Mouse (Mus musculus) myocyte (in vitro differentiated cells): ENCODE results near the gene Trhde. TPM values are rescaled to one million over a fixed set of nuclear protein-coding genes. Genes with fewer than 3 reads are reported as not detected.

Experiments used
- H3K27me3 ChIP-seq: one replicate; pipeline ENCODE4 v1.6.1; 2011; ENCODE audit not compliant: control insufficient read depth, insufficient read depth, insufficient read length
- H3K36me3 ChIP-seq: one replicate; pipeline ENCODE4 v1.6.1; 2011; ENCODE audit not compliant: control insufficient read depth, insufficient read depth
- H3K4me2 ChIP-seq: one replicate; pipeline ENCODE4 v1.6.1; 2011; ENCODE audit warnings: low read depth, control low read depth
- H3K4me3 ChIP-seq: one replicate; pipeline ENCODE4 v1.5.1; 2011; ENCODE audit warnings: mild to moderate bottlenecking, control low read depth, moderate library complexity
- H3K79me2 ChIP-seq: one replicate; pipeline ENCODE4 v1.6.1; 2011; ENCODE audit not compliant: control insufficient read depth, insufficient read depth
- H3ac ChIP-seq: one replicate; pipeline ENCODE4 v1.6.1; 2011; ENCODE audit not compliant: control insufficient read depth, insufficient read length
- CEBPB ChIP-seq: IDR thresholded peaks from 2 replicates; pipeline ENCODE4 v1.6.1; 2011; ENCODE audit warnings: mild to moderate bottlenecking, moderate library complexity; ENCODE audit not compliant: poor library complexity, insufficient read depth, severe bottlenecking
- E2F4 ChIP-seq: IDR thresholded peaks from one replicate; pipeline ENCODE4 v1.6.1; 2011; ENCODE audit warnings: mild to moderate bottlenecking, control low read depth, moderate library complexity; ENCODE audit not compliant: insufficient read depth
- MAX ChIP-seq: IDR thresholded peaks from one replicate; pipeline ENCODE4 v1.6.1; 2011; ENCODE audit warnings: low read depth, mild to moderate bottlenecking, control low read depth
- MYOD1 ChIP-seq, 3 experiments: IDR thresholded peaks; one replicate each; pipeline ENCODE4 v1.6.1; 2011; ENCODE audit warnings: control low read depth in 2 of 3, low read depth in 2 of 3, mild to moderate bottlenecking in 2 of 3, moderate library complexity in 1 of 3; ENCODE audit not compliant: insufficient read length in 2 of 3, control insufficient read depth in 1 of 3
- MYOG ChIP-seq, 3 experiments: IDR thresholded peaks; one replicate each; pipeline ENCODE4 v1.6.1; 2011; ENCODE audit warnings: control low read depth in 2 of 3, low read depth in 2 of 3, mild to moderate bottlenecking in 2 of 3; ENCODE audit not compliant: insufficient read length in 2 of 3, control insufficient read depth in 1 of 3, insufficient read depth in 1 of 3
- POLR2A ChIP-seq: IDR thresholded peaks from one replicate; pipeline ENCODE4 v1.6.1; 2011; ENCODE audit warnings: low read depth, mild to moderate bottlenecking, control low read depth, moderate library complexity; ENCODE audit not compliant: insufficient read length
- POLR2AphosphoS2 ChIP-seq: IDR thresholded peaks from one replicate; pipeline ENCODE4 v1.6.1; 2011; ENCODE audit warnings: low read depth, control low read depth; ENCODE audit not compliant: insufficient read length
- REST ChIP-seq: IDR thresholded peaks from one replicate; pipeline ENCODE4 v1.6.1; 2011; ENCODE audit warnings: mild to moderate bottlenecking, control low read depth, moderate library complexity; ENCODE audit not compliant: insufficient read depth, insufficient read length
- SRF ChIP-seq: IDR thresholded peaks from one replicate; pipeline ENCODE4 v1.6.1; 2011; ENCODE audit warnings: low read depth; ENCODE audit not compliant: control insufficient read depth, insufficient read length
- TCF12 ChIP-seq: IDR thresholded peaks from one replicate; pipeline ENCODE4 v1.6.1; 2011; ENCODE audit warnings: mild to moderate bottlenecking, control low read depth; ENCODE audit not compliant: poor library complexity, insufficient read depth, severe bottlenecking
- TCF3 ChIP-seq: IDR thresholded peaks from one replicate; pipeline ENCODE4 v1.6.1; 2011; ENCODE audit warnings: low read depth, control low read depth; ENCODE audit not compliant: insufficient read length
- USF1 ChIP-seq: IDR thresholded peaks from one replicate; pipeline ENCODE4 v1.6.1; 2011; ENCODE audit warnings: low read depth, mild to moderate bottlenecking, control low read depth, moderate library complexity
- polyA plus RNA-seq: library from polyadenylated mRNA; unstranded; fragments of >200 nt; fragmentation: generic; extraction: Trizol; gene quantifications from one replicate; pipeline ENCODE4 v1.2.1, GENCODE M21; 2012; ENCODE audit warnings: missing spikeins

Trhde gene
- polyA plus RNA-seq, result 0.22 TPM

DNA sequence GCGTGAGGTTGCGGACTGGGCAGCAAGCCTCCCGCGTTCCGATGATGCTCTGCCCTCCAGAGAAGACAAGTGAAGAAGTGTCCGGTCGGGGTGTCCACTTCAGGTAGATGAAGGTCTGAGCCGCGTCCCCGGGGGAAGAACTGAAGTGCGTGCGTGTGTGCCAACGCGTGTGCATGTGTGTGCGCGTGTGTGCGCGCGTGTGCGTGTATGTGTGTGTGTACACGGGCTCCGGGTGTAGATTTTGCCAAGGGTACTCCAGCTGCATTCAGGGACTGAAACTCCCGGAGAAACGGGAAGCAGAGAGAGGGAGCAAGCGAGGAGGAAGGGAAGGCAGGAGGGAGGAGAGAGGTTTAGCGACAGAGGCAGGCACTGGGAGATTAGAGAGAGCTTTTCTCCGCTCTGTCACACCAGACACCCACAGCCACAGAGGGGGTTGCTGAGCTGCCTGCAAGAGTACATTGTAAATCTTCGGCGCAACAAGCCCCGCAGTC, at the start of gene Trhde:
Trhde (minus strand) TSS at position 147 of the 491 bp plus-strand sequence.
- TF ChIP-seq TCF12 (no peak), MYOG (IDR thresholded peaks at IDR 0.05; ENCODE audit: control insufficient read depth in 1 of 3, insufficient read depth in 1 of 3, insufficient read length in 2 of 3, low read depth in 2 of 3) (peak in 1 of 3 experiments; percentile 16)
- Histone ChIP-seq H3ac (peak within 1 kb of the TSS; percentile 2), H3K79me2 (no peaks in the 10 kb centered on the region), H3K4me2 (peak within 1 kb of the TSS; percentile 81), H3K4me3 (peak within 1 kb of the TSS; percentile 29), H3K36me3 (no peaks in the 10 kb centered on the region), H3K27me3 (peaks cover 4% of the 10 kb centered on the region)

DNA sequence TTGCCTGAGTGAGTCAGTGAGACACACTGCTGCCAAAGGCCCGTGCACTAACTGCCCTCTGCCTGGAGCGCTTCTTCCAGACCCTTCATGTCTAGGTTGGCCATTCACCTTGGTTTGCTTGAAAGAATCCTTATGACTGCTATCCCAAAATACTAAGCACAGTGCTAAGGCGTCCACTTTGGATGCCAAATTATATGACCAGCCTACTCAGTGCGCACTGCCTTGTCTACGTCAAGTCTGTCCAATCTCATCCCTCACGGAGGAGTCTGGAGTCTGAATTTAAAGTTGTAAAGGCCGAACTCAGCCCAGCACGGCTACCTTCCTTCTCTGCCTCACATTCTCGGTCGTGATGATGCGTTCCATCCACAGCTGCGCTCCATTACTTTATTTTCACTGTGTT, 39.9 kb upstream of the Trhde start:
- no peaks in the 10 kb centered on the region for H3K79me2 ChIP-seq
- H3K27me3 ChIP-seq, result no peaks in the 10 kb centered on the region
- no peak overlapping the region for H3ac ChIP-seq
- TF ChIP-seq MAX, result no peak
- no peak for TF ChIP-seq SRF
- TF ChIP-seq REST, result no peak
- no peak for TF ChIP-seq MYOD1 (IDR thresholded peaks at IDR 0.05; ENCODE audit: control insufficient read depth in 1 of 3, insufficient read length in 2 of 3, low read depth in 2 of 3)
- TF ChIP-seq POLR2AphosphoS2, result no peak
- TF ChIP-seq POLR2A, result no peak
- TF ChIP-seq MYOG (IDR thresholded peaks at IDR 0.05; ENCODE audit: control insufficient read depth in 1 of 3, insufficient read depth in 1 of 3, insufficient read length in 2 of 3, low read depth in 2 of 3), result no peak
- no peak for TF ChIP-seq CEBPB
- TF ChIP-seq TCF12, result no peak
- no peak for TF ChIP-seq E2F4
- no peak for TF ChIP-seq TCF3
- TF ChIP-seq USF1, result no peak
- H3K4me2 ChIP-seq, result no peak overlapping the region
- H3K4me3 ChIP-seq, result no peak overlapping the region
- no peaks in the 10 kb centered on the region for H3K36me3 ChIP-seq

DNA sequence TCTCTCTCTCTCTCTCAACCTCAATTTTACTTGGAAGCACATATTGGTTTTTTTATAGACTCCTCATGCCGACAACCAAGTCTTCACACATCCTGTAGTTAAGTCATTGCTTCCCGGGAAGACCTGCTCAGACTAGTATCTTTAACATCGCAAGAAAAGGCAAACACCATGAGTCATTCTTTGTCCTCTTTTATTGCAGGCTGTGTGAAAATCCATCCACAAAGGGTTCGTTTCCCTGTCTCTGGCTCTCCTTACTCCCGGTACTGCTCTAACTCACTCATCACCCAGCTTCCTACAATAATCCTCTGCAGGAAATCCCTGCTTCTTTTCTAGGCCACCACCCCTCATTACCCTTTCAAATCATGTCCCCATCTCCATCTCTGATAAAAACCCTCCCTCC, 39.3 kb upstream of the Trhde start:
- Histone ChIP-seq H3K36me3 (no peaks in the 10 kb centered on the region), H3ac (no peak overlapping the region), H3K4me2 (no peak overlapping the region), H3K79me2 (no peaks in the 10 kb centered on the region), H3K27me3 (no peaks in the 10 kb centered on the region), H3K4me3 (no peak overlapping the region)
- TF ChIP-seq POLR2A, result no peak
- no peak for TF ChIP-seq TCF3
- TF ChIP-seq POLR2AphosphoS2, result no peak
- no peak for TF ChIP-seq MYOG (IDR thresholded peaks at IDR 0.05; ENCODE audit: control insufficient read depth in 1 of 3, insufficient read depth in 1 of 3, insufficient read length in 2 of 3, low read depth in 2 of 3)
- no peak for TF ChIP-seq USF1
- no peak for TF ChIP-seq E2F4
- TF ChIP-seq MAX, result no peak
- no peak for TF ChIP-seq MYOD1 (IDR thresholded peaks at IDR 0.05; ENCODE audit: control insufficient read depth in 1 of 3, insufficient read length in 2 of 3, low read depth in 2 of 3)
- no peak for TF ChIP-seq REST
- TF ChIP-seq SRF, result no peak
- no peak for TF ChIP-seq CEBPB

DNA sequence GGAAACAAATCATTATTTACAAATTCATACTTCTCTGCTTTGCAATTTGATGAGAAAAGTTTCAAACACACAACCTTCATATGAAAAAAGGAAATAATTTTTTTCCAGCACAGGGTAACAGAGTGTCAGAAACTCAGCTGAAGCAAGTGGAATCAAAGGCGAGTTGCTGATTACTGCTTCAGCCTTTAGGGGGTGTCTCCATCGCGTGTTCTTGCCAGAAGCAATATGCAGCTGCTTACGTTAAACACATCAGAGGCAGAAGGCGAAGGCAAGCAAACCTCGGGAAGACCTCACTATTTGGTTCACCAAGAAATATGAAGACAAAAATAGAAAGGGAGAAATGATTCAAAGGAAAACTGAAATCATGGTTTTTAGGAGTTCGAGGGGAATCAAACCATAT, 29.2 kb upstream of the Trhde start:
- Histone ChIP-seq H3K79me2 (no peaks in the 10 kb centered on the region), H3K4me2 (no peak overlapping the region), H3K4me3 (no peak overlapping the region), H3K36me3 (no peaks in the 10 kb centered on the region), H3ac (no peak overlapping the region), H3K27me3 (no peaks in the 10 kb centered on the region)
- TF ChIP-seq TCF12 (no peak), POLR2AphosphoS2 (no peak), E2F4 (no peak), REST (no peak), TCF3 (no peak), CEBPB (no peak), MYOD1 (IDR thresholded peaks at IDR 0.05; ENCODE audit: control insufficient read depth in 1 of 3, insufficient read length in 2 of 3, low read depth in 2 of 3) (no peak), POLR2A (no peak)

DNA sequence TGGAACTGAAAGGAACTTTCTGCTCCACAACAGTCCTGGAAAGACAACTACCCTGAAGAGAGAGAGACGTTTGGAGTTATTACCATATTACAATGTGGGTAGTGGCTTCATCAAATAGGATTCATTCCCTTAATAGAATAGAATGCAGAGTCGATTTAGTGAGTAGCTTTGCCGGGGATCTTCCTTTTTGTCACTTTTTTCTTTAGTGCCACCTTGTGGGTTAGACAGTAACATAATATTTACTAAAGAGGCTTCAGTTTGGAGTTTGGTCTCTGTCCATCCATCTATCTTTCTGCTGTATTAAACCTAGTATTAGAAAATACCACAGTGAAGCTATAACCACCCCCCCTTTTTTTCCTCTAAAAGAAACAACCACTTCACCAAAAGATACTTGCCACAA, 6.7 kb upstream of the Trhde start:
- no peak overlapping the region for H3K4me2 ChIP-seq
- no peaks in the 10 kb centered on the region for H3K27me3 ChIP-seq
- H3K36me3 ChIP-seq, result no peaks in the 10 kb centered on the region
- no peak overlapping the region for H3K4me3 ChIP-seq
- no peaks in the 10 kb centered on the region for H3K79me2 ChIP-seq
- H3ac ChIP-seq, result no peak overlapping the region
- TF ChIP-seq TCF12 (no peak), MYOG (IDR thresholded peaks at IDR 0.05; ENCODE audit: control insufficient read depth in 1 of 3, insufficient read depth in 1 of 3, insufficient read length in 2 of 3, low read depth in 2 of 3) (no peak), POLR2A (no peak), SRF (no peak), E2F4 (no peak), MAX (no peak), TCF3 (no peak), USF1 (no peak), MYOD1 (IDR thresholded peaks at IDR 0.05; ENCODE audit: control insufficient read depth in 1 of 3, insufficient read length in 2 of 3, low read depth in 2 of 3) (no peak), REST (no peak), POLR2AphosphoS2 (no peak), CEBPB (no peak)
